Mouse (Mus musculus) thymus, postnatal 25 days (tissue): ENCODE data around the gene Dnajc30.
"Not testable (repeated sequence)": the region's sequence is repeated elsewhere in the genome, so short reads cannot be mapped to it uniquely, and the experiment has no call there.

ENCODE experiments used
- DNase-seq: peaks from one replicate; pipeline ENCODE4 v3.0.0; 2022

The Dnajc30 gene

DNA sequence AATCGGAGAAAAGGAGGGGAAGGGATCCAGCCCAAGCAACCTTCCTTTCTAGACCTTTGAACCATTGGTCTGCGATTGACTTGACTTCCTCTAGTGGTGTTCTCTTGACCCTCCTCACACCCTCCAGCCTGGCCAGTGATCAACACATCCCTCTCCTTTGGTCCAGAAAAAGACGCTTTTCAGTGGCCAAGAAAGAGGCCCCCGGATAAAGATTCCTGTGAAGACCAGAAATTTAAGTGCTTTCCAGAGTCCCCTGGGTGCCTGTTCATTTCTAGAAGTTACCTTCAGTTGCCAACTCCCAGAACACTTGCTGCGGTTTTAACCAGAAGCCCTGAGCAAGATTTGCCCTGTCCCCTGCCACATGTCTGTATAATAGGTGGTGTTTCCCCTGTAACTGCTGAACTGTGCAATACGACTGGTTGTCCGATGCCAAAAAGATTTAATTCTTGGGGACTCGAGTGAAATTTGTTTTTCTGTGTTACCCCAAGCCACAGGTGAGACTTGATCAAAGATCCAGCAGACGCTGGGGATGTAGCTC lies 976 bp downstream of the Dnajc30 start, which contains the start of gene Bud23:
Bud23 (minus strand) TSS at position 51 of the 538 bp plus-strand sequence.
- DNase-seq = not testable (repeated sequence)

DNA sequence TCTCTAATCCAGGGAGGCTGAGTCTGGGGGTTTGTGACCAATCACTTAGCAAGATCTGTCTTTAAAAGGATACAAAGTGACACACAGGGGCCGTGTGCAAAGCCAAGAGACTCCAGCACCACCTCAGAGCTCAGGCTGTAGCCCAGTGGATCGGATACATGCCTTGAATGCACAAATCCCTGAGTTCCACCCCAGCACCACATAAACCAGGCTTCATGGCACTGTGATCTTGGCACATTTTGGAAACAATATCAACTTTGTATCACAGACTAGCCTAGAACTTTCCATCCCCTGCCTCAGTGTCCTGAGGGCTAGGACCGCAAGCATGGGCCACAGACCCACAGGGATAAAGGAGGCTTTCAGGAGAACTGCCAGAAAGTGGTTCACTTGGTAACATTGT lies 2.0 kb downstream of the Dnajc30 start:
- no peak for DNase-seq

DNA sequence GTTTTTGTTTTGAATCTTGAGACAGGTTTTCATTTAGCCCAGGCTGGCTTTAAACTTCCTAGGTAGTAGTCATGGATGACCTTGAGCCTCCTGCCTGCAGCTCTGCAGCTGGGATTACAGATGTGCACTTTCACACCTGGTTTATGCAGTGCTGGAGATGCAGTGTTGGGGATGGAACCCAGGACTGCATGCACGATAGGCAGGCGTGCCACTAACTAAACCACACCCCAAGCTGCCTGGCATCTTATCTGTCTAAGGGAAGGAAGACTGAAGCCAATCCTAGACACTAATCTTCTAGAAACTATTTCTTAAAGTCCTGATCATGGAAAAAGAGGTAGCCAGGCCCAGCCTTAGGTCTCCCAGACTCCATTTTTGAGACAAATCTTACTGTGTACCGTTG lies 6.4 kb downstream of the Dnajc30 start:
- DNase-seq = no peak

DNA sequence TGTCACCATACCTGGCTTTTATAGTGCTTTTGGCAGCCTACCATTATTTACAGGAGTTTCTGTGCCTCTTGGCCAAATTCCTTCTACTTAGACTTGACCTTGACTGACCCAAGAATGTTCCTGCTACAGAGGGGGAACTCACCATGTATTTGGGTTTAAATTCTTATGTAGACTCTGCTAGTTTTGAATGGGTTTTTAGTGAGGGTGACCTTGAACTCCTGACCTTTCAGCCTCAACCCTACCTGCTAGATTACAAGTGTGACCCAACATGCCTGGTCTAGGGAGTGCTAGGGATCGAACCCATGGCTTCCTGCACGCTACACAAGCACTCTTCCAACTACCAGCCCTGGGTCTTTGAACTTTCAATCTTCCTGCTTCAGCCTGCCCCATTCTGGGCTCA lies 8.1 kb downstream of the Dnajc30 start:
- no peak for DNase-seq

DNA sequence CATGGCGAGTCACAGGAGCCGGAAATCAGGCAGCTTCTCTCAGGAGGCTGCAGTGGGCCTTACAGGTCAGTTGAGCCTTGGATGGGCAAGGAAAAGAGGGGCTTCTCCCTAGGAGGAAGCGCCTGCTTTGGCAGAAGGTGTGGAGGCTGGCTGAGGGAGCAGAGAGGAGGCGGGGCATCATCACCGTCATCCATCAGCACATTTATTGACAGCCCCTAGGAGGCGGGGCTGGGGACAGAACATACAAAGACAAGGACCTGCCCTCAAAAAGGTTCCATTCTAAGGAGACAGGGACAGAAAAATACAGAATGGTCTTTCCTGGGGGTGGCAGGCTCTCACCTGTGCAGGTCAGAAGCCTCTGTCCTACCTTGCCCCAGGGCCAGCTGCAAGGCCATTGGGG lies 8.7 kb downstream of the Dnajc30 start:
- DNase-seq = no peak

DNA sequence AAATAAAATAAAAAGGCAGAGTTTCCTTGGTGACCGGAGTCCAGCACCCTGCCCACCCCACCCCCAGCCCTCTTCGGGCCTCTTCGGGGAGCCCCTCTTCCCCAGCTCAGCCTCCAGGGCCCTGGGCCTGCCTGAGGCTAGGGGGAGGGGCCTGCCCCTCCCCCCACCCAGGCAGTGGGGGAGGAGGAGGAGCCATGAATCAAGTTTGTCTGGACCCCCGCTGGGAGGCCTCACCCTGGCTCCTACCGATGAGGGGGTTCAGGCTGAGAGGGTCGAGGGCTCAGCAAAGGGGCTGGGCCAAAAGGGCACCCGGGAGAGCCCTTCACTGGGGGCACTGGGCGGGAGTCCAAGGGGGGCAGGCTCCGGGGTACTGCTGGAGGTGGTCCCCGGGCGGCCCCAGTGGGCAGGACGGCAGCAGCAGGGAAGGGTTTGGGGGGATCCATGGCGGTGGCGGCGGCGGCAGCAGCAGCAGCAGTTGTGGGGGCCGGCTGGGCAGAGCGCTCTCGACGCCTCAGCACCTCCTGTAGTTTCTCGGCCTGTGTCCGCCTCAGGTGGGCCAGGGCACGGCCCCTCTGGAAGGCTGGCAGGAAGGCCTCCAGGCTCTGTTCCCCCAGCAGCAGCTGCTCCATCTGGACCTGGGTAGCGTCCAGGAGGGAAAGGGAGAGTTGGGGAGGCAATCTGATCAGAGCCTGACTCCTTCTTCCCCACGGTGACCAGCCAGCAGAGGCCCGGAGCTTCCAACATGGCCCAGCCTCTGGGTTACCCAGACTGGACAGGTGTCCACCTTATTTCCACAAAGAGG lies 9.5 kb downstream of the Dnajc30 start:
- no peak for DNase-seq

DNA sequence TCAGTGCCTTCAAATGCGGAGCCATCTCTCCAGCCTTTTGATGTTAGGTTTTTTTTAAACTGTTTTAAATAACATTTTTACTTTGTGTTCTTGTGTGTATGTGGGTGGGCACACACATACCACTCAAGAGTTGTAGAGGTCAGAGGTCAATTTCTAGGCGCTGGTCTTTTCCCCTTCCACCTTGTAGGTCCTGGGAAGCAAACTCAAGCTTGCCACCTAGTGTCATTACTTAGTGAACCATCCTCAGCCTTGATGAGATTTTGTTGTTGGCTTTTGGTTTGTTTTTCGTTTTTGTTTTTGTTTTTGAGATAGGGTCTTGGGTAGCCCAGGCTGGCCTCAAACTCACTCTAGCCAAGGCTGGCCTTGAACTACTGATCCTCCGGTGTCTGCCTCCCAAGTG lies 11.7 kb downstream of the Dnajc30 start:
- no peak for DNase-seq

DNA sequence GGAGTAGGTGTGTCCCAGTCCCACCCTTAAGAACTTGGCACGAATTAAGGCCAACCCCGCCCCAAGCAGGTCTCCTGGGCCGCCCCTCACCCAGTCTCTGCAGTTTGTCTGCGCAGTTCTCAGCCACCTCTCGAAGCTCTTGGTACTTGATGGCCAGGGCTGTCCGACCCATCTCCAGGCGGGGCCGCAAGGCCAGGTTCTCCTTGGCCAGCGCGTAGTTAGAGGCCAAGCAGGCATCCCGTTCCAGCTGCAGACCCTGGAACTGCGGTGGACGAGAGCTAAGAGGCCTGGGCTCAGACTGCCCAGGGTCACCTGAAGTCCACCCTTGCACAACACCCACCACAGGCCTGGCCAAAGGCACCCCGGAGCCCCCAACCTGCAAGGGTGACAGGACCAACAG lies 12.4 kb downstream of the Dnajc30 start:
- DNase-seq = no peak

DNA sequence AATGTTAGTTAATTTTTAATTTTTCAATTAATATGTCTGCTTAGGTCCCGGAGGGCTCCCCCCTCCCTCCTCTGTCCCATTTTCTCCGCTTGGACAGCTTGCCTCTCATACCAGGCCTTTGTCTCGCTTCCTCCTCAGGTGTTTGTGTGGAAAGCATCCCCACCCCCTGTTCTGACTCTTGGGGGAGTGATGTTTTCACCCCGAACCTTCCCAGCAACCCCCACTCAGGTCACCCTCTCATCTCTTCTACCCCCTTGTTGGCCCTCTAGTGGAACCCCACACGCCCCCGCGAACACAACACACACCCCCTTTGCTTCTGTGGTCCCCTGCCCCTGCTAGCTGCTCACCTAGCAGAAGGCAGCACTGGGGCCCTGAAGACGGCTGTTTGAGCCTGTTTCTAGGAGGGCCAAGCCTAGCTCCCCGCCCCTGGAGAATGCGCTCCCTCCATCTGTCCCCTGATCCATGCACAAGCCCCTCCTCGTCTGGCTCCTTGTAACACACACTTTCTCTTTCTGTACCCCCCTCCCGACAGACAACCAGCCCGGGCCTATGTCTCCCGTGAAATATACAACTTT lies 13.0 kb downstream of the Dnajc30 start:
- no peak for DNase-seq

DNA sequence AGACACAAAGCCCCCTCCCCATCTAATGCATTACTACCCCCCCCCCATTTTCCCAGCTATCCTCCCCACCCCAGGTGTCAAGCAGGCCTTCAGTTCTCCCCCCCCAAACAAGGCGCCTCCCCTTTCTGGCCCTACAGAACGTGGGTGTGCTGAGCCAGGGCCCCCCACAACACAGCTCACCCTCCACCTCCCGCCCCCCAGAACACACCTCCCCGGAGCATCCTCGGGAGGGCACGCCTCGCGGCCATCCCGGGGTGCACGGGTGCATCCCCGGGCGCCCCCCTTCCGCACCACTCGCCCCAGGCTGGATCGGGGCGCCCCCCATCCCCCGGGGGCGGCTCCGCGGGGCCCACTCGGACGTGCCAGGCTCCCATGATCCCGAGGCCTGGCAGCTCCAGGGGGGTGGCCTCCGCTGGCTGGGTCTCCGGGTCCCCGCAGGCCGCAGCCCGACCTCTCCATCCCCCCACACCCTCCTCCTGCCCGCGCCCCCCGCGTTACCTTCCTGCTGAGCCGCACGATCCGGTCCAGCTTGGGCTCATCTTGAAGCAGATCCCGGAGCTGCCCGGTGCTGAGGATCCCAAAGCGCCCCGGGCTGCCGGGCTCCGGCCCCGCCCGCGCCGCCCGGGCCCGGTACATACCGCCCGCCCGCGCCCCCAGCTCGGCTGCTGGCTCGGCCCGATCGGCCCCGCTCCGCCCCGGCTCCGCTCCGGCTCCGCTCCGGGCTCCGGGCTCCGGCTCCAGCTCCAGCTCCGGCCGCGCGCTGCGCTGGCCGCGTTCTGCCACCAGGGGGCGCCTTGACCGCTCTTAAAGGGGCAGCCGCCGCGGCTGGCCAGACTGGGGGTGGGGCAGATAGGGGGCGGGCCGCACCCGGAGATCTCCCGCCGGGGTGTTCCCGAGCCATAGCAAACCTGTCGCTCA lies 13.8 kb downstream of the Dnajc30 start, which contains the start of gene Vps37d:
Vps37d (minus strand) TSS at position 703 of the 918 bp plus-strand sequence.
- DNase-seq = peak; percentile 89

DNA sequence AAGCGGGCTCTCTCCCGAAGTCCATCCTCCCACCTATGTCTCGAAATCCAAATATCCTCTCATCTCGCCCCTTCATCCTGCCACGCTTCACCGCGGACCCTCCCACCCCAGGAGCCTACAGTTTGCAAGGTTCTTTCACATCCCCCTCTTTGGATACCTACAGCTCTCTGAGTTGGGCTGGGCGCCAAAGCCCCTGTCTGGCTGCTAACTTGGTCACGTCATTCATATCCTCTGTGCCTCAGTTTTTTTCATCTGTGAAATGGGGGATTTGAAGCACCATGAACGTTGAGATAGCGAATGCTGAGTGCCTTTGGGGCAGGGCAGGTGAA lies 14.4 kb downstream of the Dnajc30 start:
- DNase-seq = no peak

DNA sequence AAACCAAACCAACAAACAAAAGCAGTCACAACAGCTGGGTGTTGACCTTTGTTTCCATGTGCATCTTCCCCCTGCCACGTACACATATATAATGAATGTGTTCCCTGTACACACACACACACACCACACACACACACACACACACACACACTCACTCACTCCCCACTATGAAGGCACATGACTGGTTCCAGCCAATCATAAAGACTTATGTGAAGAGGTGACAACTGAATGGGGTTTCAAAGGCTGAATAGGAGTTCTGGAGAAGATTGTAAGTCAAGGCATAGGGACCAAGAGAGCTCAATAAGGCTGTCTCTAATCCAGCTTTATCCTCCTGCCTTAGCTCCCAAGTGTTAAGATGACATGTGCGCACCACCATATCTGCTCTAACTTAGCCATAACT lies 15.6 kb downstream of the Dnajc30 start:
- no peak for DNase-seq

DNA sequence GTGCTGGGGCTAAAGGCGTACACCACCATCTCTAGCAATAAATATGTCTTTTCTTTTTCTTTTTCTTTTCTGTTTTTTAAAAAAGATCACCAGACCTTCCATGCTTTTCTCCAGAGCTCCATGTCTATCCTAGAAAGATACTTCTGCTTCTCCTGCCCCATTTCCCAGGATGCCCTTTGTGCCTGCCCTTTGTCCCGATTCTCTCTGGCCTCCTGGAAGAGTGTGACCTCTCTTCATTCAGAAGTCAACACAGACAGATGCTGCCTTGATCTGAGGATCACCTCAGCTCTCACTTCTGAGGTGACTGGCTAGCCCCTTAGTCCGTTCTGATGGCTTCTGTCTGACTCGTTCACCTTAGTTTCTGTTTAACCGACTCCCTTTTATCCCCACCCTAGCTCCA lies 16.5 kb downstream of the Dnajc30 start:
- no peak for DNase-seq

DNA sequence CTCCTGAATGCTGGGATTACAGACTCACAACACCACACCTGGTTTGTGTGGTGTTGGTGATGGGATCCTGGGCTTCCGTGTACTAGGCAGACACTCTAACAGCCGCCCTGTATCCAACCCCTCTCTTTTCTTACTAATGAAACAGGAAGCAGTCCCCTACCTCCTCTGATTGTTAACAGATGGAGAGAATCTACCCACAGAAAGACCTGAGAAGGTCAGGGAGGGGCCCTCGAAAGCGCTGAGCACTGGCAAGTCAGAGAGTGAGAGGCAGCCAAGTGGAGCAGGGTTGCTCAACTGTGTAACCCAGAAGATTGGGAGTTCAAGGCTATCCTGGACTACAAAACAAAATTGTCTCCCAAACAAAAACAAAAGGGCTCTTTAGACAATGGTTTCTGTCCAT lies 22.9 kb downstream of the Dnajc30 start:
- DNase-seq = no peak

DNA sequence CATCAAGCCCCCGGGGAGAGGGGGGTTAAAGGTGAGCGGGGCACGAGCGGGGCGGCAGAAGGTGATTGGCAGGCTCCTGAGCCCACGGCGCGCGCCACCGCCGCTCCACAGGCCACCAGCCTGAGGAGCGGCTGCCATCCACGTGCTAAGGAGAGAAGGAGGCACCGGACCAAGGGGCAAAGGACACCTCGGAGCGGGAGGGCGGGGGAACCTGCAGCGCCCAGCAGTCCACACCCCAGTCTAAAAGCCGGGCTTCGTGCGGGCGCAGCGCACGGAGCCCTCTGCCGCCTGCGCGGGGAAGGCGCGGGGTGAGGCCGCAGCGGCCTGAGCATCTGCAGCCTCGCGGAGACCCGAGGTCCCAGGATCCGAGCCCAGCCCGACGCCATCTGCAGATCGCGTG lies 25.7 kb downstream of the Dnajc30 start, which contains the start of gene Mlxipl:
Mlxipl (plus strand) TSS at position 238 of the 400 bp plus-strand sequence.
- no peak for DNase-seq

DNA sequence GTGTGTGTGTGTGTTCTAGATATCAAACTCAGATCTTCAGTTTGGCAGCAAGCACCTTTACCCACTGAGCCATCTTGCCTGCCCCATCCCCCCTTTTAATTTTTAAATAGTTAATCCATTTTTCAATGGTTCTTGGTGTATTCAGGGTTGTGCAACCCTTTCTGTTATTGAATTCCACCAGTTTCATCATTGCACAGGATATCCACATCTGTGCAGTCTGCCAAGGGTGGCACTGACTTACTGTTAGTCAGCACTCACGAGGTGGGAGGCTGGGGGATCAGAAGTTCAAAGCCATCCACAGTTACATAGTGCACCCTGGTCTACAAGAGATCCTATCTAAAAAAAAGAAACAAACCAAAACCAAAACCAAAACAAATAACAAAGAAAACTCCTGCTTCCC lies 37.0 kb downstream of the Dnajc30 start:
- DNase-seq = no peak

DNA sequence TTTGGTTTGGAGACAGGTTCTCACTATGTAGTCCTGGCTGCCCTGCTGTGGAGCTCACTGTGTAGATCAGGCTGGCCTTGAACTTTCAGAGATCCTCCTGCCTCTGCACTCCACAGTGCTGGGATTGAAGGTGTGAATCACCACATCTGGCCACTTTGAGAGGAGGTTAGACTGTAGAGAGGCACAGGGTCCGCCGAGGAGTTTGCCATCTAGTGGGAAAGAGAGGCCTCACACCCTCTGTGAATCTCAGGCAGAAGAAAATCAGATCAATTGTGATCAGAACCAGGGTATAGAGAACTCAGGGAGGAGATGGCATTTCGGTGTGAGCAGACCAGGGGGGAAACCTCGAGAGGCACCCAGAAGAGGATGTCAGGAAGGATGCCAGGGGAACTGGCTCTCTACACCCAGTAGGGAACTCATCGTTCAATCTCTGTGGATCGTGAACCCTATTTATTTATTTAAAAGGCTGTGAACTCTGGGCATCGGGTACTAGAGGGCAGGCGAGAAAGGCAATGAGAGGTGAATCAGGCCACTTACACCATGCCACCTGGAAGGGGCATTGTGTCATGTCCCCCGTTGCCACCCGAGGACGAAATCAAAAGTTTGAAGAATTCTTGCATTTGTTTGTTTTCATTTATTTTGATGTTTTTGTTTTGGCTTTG lies 40.1 kb downstream of the Dnajc30 start:
- no peak for DNase-seq

DNA sequence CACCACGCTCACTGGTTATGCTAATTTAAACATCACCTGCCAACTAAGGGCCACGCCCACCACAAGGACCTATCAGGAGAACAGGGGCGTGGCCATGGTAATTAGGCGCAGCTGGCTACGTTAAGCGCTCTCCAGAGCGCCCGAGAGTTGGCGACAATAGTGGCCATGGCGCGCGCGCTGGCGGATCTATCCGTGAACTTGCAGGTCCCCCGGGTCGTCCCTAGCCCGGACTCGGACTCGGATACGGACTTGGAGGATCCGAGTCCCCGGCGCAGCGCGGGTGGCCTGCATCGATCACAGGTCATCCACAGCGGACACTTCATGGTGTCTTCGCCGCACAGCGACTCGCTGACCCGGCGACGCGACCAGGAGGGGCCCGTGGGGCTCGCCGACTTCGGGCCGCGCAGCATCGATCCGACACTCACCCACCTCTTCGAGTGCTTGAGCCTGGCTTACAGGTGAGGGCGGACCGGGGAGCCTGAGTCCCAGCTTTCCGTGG lies 42.8 kb downstream of the Dnajc30 start:
- peak; percentile 56 for DNase-seq

DNA sequence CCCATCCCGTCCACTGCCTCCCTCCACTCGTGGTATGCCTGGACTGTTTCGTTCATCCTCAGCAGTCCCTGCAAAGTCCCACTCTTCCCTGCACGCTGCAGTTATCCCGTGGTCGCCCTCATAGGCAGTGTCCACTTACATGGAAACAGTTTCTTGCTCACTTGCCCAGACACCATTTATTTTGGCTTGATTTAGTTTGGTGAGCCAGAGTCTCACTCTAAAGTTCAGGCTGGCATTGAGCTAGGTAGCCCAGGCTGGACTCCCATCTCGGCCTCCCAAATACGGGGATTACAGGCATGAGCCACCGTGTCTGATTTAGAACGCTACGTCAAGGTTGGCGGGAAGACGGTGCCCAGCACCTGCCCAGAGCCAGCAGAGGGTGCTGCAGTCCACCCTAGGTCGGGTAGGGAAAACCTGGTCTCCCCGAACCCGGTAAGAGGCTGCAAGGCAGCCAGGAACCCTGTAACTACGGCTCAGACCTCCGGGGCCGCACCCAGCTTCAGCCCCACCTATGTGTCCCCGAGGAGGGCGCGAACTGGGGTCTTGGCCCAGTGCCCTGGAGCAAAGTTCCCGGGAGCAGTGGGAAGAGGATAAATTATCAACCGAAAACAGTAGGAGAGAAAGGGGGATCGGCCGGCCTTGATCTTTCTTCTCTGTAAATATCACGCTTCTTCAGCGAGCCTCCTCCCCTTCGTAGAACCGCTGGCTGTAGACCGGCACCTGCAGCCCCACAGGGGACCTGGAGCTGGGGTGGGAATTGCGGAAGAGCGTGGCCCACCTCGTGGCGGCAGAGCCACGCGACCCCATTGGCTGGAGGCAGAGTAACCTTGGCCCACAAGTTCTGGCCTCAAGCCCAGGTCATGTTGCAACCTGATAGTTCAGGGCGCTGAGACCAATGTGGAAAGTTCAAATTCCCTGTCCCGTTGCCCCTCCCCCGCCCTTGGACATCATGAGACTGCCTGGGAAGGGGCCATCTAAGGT lies 43.8 kb downstream of the Dnajc30 start:
- DNase-seq = peak; percentile 42

DNA sequence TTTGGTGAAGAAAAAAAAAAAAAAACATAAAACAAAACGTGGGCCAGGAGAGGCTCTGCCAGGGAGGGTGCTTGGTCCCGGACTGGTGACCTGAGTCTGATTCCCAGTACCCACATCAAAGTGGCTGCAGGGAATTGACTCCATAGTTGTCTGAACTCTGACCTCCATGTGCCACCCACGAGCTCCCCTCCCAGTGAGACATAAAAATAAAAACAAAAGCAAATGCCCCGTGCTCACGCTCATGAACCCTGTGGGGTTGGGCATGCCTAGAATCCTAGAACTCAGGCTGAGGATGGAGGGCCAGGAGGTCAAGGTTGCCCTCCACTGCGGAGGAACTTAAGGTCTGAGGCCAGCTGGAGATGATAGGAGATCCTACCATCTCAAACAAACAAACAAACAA lies 45.0 kb downstream of the Dnajc30 start:
- DNase-seq = no peak

DNA sequence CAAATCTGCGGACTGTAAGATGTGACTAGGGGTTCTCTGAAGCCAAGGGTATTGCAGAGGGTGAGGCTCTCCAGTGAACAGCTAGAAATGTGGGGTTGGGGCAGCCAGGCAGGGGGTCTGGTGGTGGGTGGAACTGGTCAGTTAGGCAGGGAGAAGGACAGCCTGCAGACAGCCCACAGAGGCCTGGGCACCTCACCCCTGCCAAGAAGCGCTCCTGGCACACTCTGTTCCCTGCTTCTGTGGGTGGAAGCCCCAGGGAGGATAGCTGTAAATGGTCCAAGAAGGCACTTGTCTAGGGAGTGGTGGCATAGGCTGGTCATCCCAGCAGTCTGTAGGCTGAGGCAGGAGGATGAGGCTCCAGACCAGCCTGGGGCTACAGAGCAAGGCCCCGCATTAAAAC lies 45.4 kb downstream of the Dnajc30 start:
- no peak for DNase-seq
